Mouse (Mus musculus) lung, postnatal 10 days (tissue): ENCODE data around the gene Pex7.
A peak's percentile ranks its signal among the peaks of the same experiment; 100 is the strongest.

ENCODE experiments used
- DNase-seq: peaks from one replicate; pipeline ENCODE4 v3.0.0; 2021

Pex7 gene

GRCm38 (mm10) chr10:19876669-19877068, 30.8 kb downstream of the Pex7 start:
- no peak for DNase-seq

GRCm38 (mm10) chr10:19875346-19875745, 32.1 kb downstream of the Pex7 start:
- no peak for DNase-seq

GRCm38 (mm10) chr10:19855597-19856306, 51.7 kb downstream of the Pex7 start:
- no peak for DNase-seq

- DNase-seq, result no peak
Observed at GRCm38 (mm10) chr10:19853609-19854008, 53.9 kb downstream of the Pex7 start.

GRCm38 (mm10) chr10:19852776-19853175, 54.7 kb downstream of the Pex7 start:
- no peak for DNase-seq

DNA sequence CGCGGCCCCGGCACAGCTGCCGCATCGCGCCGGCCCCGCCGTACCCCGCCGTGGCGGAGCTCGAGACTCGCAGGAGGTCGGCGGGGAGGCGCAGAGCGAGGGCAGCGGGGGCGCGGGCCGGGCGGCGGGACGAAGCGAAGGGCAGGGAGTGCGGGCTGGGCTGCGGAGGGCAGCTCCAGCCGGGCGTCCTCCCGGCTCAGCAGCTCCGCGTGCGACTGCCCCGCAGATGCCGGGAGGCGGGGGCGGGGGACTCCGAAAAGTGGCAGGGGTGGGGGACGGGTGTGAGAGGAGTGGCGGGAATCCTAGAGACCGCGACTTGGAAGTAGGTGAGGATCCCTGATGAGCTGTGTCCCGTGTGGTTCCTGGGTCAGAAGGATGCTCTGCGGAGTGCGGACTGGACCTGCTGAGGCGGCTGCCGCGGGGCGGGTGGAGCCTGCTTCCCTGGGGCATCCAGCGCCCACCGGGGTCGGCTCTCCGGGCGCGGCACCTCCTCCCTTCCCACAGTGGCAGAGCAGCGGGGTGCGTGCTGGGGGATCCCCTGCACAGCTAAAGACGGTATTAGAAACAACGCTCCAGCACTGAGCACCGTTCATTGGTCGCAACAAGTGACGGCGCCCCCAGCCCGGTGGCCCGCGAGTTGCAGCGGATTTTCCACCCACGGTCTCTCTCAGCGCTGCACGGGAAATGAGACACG, 56.3 kb downstream of the Pex7 start, which contains the start of gene Slc35d3:
Gene Slc35d3, minus strand, starts transcription at position 462 of the 694 bp plus-strand sequence.
- DNase-seq, result peak; percentile 23

DNA sequence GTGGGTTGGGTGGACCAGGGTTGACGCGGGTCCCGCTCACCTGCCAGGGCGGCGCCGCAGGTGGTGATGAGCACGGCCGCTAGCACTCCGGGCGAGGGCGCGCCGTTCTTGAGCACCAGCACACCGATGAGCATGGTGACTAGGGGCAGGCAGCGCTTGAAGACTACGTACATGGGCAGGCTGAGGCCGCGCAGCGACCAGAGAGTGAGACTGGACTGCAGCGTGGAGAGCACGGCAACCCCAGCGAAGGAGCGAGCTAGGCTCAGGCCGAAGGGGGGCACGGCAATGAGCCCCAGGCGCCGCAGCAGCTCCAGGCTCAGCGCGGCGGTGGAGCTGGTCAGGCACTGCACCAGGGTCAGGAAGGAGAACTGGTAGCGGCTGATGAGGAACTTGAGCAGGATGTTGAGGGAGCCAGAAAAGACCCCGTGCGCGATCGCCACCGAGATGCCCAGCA, 56.9 kb downstream of the Pex7 start:
- peak; percentile 11 for DNase-seq

DNA sequence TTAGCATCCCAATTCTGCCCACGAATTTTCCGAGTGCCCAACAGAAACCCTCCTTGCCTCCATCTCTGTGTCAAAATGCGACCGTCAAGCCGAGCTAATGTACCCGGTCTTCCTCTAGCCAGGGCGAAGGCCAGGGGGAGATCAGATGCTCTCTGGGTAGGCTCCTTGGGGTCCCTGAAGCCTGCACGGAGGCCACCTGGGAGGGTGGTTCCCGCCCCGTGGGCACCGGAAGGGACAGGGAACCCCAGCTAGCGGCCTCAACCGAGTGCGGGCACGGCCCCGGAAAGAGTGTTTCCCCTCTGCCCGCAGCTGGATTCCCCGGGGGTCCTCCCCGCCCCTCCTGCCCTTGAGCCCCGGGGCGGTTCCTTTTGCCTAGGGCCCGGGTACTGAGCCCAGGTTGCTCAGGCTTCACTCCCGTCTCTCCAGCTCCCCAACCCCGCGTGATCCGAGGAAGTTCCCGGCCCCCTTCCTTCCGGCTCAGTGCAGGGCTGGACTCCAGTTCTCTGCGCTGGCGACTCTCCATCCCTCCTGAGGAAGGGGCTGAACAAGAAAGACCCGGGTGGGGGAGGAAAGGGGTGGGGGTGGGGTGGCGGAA, 57.6 kb downstream of the Pex7 start:
- DNase-seq, result no peak

DNA sequence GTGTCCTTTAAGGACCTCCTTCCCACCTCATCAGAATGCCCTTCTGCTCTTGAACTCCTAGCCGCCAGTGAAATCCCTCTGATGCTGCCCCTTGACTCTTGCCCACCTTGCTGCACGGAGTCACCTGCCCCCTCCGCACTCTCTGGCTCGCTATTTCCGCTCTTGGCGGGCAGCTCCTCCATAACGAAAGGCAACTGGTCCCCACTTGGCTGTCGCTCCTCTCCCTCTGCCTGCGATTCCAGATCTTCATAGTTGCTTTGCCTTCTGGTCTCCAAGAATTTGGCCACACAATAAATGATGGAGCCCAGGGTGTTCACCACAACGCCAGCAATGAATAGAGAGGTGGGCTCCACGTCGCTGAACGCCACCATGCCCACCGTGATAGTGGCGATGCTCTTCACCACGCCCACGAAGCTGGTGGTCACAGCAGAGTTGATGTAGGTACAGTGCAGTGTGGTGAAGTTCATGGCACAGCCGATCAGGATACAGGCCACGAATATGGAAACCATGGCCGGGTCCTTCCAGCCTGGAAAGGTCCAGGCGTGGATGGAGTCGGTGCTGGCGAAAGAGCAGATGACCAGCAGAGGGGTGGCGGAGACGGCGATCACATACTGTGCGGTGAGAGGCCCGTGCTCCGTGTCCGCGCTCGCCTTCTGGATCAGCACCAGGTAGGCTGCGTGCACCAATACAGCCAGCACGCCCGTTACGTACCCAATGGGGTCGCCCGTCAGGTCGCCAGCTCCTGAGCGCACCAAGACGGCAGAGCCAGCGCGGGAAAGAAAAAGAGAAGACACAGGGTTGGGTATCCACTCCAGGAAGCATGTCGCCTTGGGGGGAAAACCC, 58.3 kb downstream of the Pex7 start:
- no peak for DNase-seq

DNA sequence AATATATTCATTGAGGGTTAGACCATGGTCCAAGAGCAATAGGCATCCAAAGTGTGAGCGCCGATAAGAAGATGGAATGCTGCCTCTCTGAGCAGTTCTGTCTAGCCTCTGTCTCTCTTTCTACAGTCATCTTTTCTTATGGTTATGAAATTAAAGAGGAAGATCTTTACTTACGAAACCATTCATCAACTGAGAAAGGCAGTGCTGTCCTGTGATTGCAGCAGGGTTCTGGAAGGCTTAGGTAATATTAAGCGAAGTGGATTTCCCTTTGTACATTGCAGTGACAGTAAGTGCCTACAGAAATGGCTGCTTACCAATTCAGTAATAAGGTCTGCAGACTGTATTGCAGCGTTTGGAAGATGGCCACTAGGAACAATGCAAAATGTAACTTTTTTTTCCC, 67.7 kb downstream of the Pex7 start:
- DNase-seq, result no peak

- DNase-seq, result no peak
Observed at GRCm38 (mm10) chr10:19835887-19836710, 71.4 kb downstream of the Pex7 start.

DNA sequence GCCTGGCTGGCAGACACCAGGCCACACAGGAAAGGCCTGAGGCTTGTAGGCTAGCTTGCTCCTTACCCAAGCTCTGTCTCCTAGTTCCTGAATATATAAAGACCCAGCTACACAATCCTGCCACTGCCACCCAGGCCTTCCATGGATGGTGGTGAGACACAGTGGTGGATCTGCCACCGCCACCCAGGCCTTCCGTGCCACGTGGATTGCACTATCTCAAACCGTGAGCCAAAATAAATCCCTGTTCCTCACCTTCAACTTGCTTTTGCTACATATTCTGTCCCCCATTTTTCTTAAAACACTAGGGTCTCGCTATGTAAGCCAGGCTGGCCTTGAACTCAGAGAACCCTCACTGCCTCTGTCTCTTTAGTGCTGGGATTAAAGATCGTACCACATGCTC, 73.3 kb downstream of the Pex7 start:
- DNase-seq, result no peak

DNA sequence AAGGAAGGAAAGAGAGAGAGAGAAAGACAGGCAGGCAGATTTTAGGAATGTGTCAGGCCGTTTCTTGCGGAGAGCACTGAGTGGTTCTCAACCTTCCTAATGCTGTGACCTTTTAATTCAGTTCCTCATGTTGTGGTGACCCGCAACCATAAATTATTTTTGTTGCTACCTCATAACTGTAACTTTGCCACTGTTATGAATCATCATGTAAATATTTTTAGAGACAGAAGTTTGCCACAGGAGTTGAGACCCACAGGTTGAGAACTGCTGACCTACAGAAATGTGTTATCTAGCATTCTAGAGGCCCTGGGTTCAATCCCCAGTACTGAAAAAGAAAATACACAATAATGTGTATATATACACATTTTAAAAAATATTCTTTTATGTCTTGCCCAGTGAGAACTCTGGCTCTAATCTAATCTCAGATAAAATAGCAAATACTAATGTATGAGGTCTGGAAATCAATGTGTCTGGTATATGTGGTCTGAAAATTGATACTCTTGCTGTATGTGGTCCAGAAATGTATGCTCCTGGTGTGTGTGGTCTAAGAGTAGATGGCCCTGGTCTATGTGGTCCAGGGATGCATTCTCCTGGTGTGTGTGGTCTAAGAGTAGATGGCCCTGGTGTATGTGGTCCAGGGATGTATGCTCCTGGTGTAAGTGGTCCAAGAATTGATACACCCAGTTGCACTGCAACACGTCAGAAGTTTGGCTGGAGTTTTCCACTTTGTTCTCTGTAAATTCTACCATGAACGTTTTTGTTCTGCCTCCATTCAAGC, 76.2 kb downstream of the Pex7 start:
- DNase-seq, result no peak

GRCm38 (mm10) chr10:19820986-19821385, 86.5 kb downstream of the Pex7 start:
- no peak for DNase-seq

GRCm38 (mm10) chr10:19818723-19819355, 88.7 kb downstream of the Pex7 start:
- no peak for DNase-seq

DNA sequence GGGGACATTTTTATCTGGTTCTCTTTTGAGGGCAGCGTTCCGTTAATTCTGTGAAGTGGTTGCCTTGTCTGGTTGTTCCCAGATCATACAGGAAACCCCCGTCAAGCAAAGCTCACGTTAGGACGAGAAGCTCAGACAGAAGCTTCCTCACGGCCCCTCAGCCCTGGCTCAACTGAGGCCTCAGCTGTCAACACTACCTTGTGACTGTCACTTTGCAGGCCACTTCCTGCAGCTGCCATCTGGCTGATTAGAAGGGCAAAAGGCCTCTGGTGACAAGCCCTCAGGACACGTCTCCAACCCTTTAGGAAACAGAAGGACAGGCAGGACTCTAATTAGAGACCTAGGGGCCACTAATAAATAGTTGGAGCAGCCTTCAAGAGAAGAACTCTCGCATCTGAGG, 92.1 kb downstream of the Pex7 start:
- DNase-seq, result no peak

DNA sequence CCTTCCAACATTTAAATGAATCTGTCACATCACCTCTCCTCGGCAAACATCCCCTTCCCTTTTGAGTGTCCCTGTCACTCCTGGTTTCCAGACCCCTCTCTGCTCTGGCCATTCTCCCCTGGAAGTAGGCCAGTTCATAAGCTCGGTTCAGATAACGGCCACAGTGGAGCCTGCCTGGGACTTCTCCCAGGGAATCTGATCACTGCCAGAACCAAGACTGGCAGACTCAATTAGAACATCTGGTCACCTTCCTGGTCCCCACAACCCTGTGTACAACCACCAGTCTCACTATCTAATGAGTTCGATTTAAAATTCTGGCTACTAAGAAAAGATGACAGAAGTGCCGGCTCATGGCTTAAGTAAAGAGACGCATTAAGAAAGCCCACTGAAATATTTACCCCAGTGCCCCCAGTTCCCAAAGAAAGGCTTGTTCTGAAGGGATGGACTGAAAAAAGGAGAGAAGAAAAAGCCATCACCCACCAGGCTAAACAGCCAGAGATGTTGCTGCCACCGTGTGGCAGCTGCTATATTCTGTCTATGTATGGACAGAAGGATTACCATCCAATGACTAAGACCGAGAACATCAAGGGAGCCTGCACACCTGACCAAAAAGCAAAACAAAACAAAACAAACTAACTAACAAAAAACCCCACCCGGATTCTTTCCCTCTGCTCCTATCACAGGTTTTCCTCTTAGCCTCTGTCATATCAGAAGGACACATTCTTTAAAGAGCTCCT, 95.9 kb downstream of the Pex7 start:
- peak; percentile 10 for DNase-seq

DNA sequence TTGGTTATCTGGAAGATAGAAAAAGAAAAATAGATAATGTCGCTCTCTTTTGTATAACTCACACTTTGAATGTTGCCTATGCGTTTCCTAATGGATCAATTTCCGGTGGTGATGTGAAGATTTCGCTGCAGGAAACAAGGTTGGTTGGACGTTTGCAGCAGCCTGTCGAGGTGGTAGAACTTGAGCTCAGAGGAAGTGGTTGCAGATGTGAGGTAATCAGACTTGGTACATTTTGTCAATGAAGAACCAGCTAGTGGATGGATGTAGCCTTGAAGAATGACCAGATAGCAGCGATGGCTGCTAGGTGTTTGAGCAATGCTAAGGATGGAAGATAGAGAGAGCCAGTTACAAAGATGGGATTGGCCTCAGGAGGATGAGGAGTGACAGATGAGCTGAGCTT, 102.7 kb downstream of the Pex7 start:
- no peak for DNase-seq
